In genomic region chr6:17793471-17793870, GRCm38 (mm10) we compare ENCODE assay signal across 11 mouse cellular contexts.
DNase-seq lines count a peak whose midpoint lies in the region; ATAC-seq and TF ChIP-seq lines count a peak whose summit lies in the region.
"Had no signal": no experiment of that assay in that cellular context is flagged by ENCODE, and none has a peak within 500 bp of the region (broad histone marks: within the 10 kb centered on the region; RNA-seq: fewer than 3 reads in every experiment).

No protein-coding gene starts in this region.

- 0 out of 2 replicates have a peak, but pooled peaks have one; percentile 5 for ATAC-seq in frontal cortex, adult (ENCODE audit: low TSS enrichment)
- ATAC-seq: intestine, embryonic 15.5 days had no signal

- DNase-seq in frontal cortex, postnatal 10 days (ENCODE audit: low spot score in 2 of 2), result no peak
- no peak for DNase-seq in layer of hippocampus, adult 2 months (ENCODE audit: low spot score in 2 of 2)
- no peak for DNase-seq in layer of hippocampus, postnatal 36 days
- peak; percentile 43 for DNase-seq in NIH3T3 (ENCODE audit: low read depth)
- peak; percentile 64 for DNase-seq in brain, embryonic 14.5 days (ENCODE audit: low read depth)
- DNase-seq in testis, postnatal 14 days (ENCODE audit: low spot score), result no peak
- DNase-seq: lung, embryonic 14.5 days had no signal

- no peak for TF ChIP-seq CTCF in layer of hippocampus, adult 2 months (conservative IDR thresholded peaks at IDR 0.05)
- no peak for TF ChIP-seq CTCF in brain, embryonic 14.5 days (IDR thresholded peaks at IDR 0.05; ENCODE audit: borderline replicate concordance, extremely low read depth, insufficient read depth, insufficient read length)

- no peak for TF ChIP-seq POLR2A in brain, embryonic 14.5 days (IDR thresholded peaks at IDR 0.05; ENCODE audit: borderline replicate concordance, extremely low read depth, insufficient read depth, insufficient read length, poor library complexity, severe bottlenecking)

- H3K4me3 ChIP-seq in layer of hippocampus, adult 2 months, result no peak overlapping the region
- H3K4me3 ChIP-seq: intestine, embryonic 15.5 days; limb, embryonic 13.5 days; midbrain, embryonic 12.5 days had no signal

- peak overlapping the region; percentile 32 for H3K27ac ChIP-seq in layer of hippocampus, adult 2 months
- H3K27ac ChIP-seq: intestine, embryonic 15.5 days; limb, embryonic 13.5 days; midbrain, embryonic 12.5 days had no signal

Comparison
In these comparisons a context has a peak if more than half of its experiments do, and no peak if none do; other contexts are left out.
1. DNase-seq: peak in NIH3T3 (single experiment) and brain, embryonic 14.5 days (single experiment); none in frontal cortex, postnatal 10 days (0 of 2), layer of hippocampus, adult 2 months (0 of 2), layer of hippocampus, postnatal 36 days (0 of 2) and testis, postnatal 14 days (single experiment).